Mouse (Mus musculus) CD4-positive, CD25-positive, alpha-beta regulatory T cell, adult 9 weeks (primary cell): ENCODE measurements around the gene Hat1. TPM values are rescaled to one million over a fixed set of nuclear protein-coding genes. Genes with fewer than 3 reads are reported as not detected.

Experiments used
- polyA plus RNA-seq: library from polyadenylated mRNA; unstranded; fragments of 100-300 nt; shearing (Covaris generic); gene quantifications from one replicate; pipeline ENCODE4 v1.2.1, GENCODE M21; 2017

The Hat1 gene
- polyA plus RNA-seq, result 71.8 TPM

DNA sequence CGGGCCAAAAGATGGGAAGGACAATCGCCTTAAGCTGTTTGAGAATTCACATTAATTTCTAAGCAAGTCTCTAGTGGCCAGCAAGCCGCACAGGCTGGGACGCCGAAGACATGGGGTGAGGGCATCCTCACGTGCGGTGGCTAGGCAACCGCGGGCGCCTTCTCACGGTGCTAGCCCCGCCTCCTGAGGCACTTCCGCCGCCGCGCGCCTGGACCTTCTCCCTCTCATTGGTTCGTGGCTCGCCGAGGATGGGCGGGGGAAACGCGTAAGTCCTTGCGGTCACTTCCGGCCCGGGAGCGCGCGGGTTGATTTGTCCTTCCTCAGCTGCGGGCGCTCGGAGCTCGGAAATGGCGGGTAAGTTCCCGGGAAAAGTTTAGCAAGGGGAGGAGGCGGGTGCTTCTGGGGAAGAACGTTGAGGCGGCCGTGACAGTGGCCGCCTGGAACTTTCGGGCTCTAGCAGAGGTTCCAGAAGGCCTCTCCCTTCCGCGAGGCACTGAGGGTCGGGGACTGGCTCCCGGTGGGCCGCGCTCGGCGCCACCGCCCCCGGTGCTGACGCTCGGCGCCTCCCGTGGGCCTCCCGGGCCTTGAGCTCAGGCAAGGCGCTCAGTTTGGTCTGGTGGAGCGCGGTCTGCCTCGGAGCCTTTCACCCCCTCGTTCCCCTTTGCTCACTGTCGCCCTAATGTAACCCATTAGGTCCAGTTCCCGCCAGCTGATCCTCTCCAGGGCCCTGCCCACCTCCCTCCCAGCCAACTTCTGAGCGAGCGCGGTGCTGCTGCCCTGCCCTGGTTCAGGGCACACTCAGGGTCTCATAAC, at the start of gene Hat1:
Gene Hat1, plus strand, starts transcription at position 8 of the 813 bp plus-strand sequence.

DNA sequence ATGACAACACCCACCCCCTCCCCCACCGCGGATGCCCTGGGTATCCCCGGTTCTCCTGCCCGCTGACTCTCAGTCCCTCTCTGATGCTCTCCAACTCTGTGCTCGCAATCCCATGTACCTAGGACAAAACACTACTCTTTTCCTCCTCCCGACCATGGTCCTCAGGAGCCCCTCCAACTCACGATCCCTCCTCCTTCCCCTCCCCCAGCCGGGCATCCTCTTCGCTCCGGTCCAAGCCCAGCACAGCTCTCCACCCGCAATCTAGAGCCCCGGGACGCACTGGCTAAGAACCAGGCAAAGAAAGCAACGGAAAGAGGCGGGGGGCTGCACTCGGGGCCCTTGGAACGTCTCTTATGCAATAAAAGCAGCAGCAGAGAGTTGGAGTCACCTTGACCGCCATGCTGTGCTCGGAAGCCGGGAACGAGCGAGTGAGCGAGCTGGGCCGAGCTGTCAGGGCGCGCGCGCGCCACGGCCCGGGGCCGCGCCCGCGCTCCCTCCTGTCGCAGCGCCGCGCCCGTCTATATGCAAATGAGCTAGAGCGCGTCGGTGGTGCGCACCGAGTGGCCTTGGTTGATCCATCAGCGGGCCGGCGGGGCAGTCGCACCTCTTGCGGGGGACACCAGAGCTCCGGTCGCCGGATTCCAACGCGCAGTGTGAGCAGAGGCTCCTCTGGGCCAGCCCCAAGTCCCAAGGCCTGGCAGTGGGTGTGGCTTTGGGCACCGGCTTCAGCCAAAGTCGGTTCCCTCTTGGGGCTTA, 21.5 kb upstream of the Hat1 start, which contains the start of gene Slc25a12:
Gene Slc25a12, minus strand, starts transcription at position 625 of the 756 bp plus-strand sequence.

DNA sequence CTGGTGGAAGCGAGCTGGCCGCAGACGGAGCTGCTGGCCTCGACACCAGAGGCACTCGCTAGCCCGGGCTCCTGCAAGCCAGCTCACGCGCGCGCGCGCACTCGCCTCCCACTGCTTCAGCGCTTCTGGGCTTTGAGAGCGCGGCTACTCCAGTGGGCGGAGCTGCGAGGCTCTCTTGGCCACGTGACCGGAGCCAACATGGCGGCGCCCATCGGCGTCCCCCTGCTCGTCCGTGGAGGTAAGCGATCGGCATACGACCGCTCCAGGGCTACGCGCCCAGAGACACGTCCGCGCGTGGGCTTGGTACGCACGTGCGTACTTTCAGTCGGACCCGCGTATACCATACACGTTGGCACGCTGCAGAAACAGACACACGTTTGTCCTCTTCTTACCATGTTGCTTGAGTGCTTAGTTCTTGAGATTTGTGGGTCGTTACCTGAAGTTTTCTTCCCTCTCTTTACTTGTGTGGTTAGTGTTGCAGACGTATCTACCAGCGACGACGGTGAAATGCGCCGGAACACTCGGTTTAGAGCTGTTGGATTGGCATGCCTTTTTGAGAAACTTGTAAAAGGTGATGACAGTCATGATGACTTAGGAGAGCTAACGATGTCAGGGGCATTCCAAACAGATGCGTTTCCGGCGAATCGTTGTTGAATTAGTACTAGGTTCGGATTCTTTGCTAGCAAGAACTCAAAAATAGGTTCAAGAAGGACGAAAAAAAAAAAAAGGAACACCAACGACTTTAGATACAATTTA, 64.6 kb downstream of the Hat1 start, which contains the start of gene Metap1d:
Gene Metap1d, plus strand, starts transcription at position 116 of the 756 bp plus-strand sequence.

Other genes starting within 250 kb of the Hat1 start
- gene Dync1i2, start 177.3 kb upstream of the Hat1 start, polyA plus RNA-seq, result 46.2 TPM
- gene Slc25a12, start 21.2 kb upstream of the Hat1 start, polyA plus RNA-seq, result 114 TPM
- 36.9 TPM for gene Metap1d, start 64.3 kb downstream of the Hat1 start, polyA plus RNA-seq
- not detected for gene Dlx1, start 139.2 kb downstream of the Hat1 start, polyA plus RNA-seq
- not detected for gene Dlx2, start 157.8 kb downstream of the Hat1 start, polyA plus RNA-seq